Mouse (Mus musculus) olfactory bulb, adult 2 months (tissue): ENCODE results near the gene Adgrg1.

ENCODE experiments used
- CTCF ChIP-seq: fragments of 200-500 bp; IDR thresholded peaks from 2 replicates; pipeline ENCODE4 v1.5.1; 2012; ENCODE audit warnings: low read depth, mild to moderate bottlenecking, low read length, moderate library complexity; ENCODE audit not compliant: insufficient read depth
- POLR2A ChIP-seq: fragments of 200-500 bp; IDR thresholded peaks from 2 replicates; pipeline ENCODE4 v1.6.1; 2012; ENCODE audit warnings: mild to moderate bottlenecking, low read depth, low read length, moderate library complexity; ENCODE audit not compliant: insufficient read depth

GRCm38 (mm10) chr8:94928227-94928626 lies 46.3 kb upstream of the Adgrg1 start:
- TF ChIP-seq POLR2A (no peak), CTCF (no peak)
